Mouse (Mus musculus) layer of hippocampus, adult 9-10 months (tissue): ENCODE data around the gene Chrnd.

Experiments
- DNase-seq: peaks from one replicate; pipeline ENCODE4 v3.0.0; 2022; ENCODE audit warnings: low spot score

The Chrnd gene

GRCm38 (mm10) chr1:87190429-87190828 lies at the start of gene Chrnd:
TSS of gene Chrnd (plus strand) at chr1:87190607.
- DNase-seq: no peak

- no peak for DNase-seq
Observed at GRCm38 (mm10) chr1:87141550-87141949, 48.9 kb upstream of the Chrnd start.

GRCm38 (mm10) chr1:87142456-87142855 lies 48.0 kb upstream of the Chrnd start:
- DNase-seq: no peak

- no peak for DNase-seq
Observed at GRCm38 (mm10) chr1:87143141-87143540, 47.3 kb upstream of the Chrnd start.

- no peak for DNase-seq
Observed at GRCm38 (mm10) chr1:87149422-87149821, 41.0 kb upstream of the Chrnd start.

- DNase-seq: no peak
Observed at GRCm38 (mm10) chr1:87151286-87151685, 39.1 kb upstream of the Chrnd start.

GRCm38 (mm10) chr1:87153776-87154500 lies 36.5 kb upstream of the Chrnd start:
- no peak for DNase-seq

- no peak for DNase-seq
Observed at GRCm38 (mm10) chr1:87154501-87155120, 35.8 kb upstream of the Chrnd start.

GRCm38 (mm10) chr1:87155531-87156198 lies 34.7 kb upstream of the Chrnd start:
- no peak for DNase-seq

GRCm38 (mm10) chr1:87156199-87156587 lies 34.2 kb upstream of the Chrnd start, which contains the start of gene Ecel1:
TSS of gene Ecel1 (minus strand) at chr1:87156521.
- DNase-seq: no peak

- no peak for DNase-seq
Observed at GRCm38 (mm10) chr1:87159396-87159795, 31.0 kb upstream of the Chrnd start.

GRCm38 (mm10) chr1:87164164-87164795 lies 26.1 kb upstream of the Chrnd start:
- DNase-seq: no peak

GRCm38 (mm10) chr1:87164796-87165184 lies 25.6 kb upstream of the Chrnd start:
- DNase-seq: no peak

- DNase-seq: no peak
Observed at GRCm38 (mm10) chr1:87170458-87170857, 19.9 kb upstream of the Chrnd start.

- no peak for DNase-seq
Observed at GRCm38 (mm10) chr1:87171312-87171711, 19.1 kb upstream of the Chrnd start.

- DNase-seq: no peak
Observed at GRCm38 (mm10) chr1:87172316-87172715, 18.1 kb upstream of the Chrnd start.

- no peak for DNase-seq
Observed at GRCm38 (mm10) chr1:87174006-87174955, 16.1 kb upstream of the Chrnd start.

GRCm38 (mm10) chr1:87175852-87176292 lies 14.5 kb upstream of the Chrnd start:
- no peak for DNase-seq

GRCm38 (mm10) chr1:87180896-87181295 lies 9.5 kb upstream of the Chrnd start:
- DNase-seq: no peak

GRCm38 (mm10) chr1:87183013-87183412 lies 7.4 kb upstream of the Chrnd start, which contains the start of gene Prss56:
TSS of gene Prss56 (plus strand) at chr1:87183313.
- DNase-seq: no peak

GRCm38 (mm10) chr1:87183998-87184750 lies 6.2 kb upstream of the Chrnd start:
- no peak for DNase-seq
